Mouse (Mus musculus) kidney, adult 2 months (tissue): ENCODE results near the gene Piga. TPM values are rescaled to one million over a fixed set of nuclear protein-coding genes. Genes with fewer than 3 reads are reported as not detected.
A peak's percentile ranks its signal among the peaks of the same experiment; 100 is the strongest.

ENCODE experiments used
- DNase-seq: peaks from one replicate; pipeline ENCODE4 v3.0.0; 2021
- H3K27ac ChIP-seq: fragments of 200-500 bp; 2 replicates; pipeline ENCODE4 v1.5.1; 2012; ENCODE audit warnings: low read depth, low read length, control low read depth, inconsistent platforms; ENCODE audit not compliant: insufficient read depth
- H3K27me3 ChIP-seq: fragments of 200-500 bp; replicated peaks from 2 replicates; pipeline ENCODE4 v1.6.1; 2012; ENCODE audit warnings: mild to moderate bottlenecking, moderate library complexity, low read length, inconsistent platforms; ENCODE audit not compliant: control insufficient read depth, insufficient read depth
- H3K36me3 ChIP-seq: fragments of 200-500 bp; 2 replicates; pipeline ENCODE4 v1.6.1; 2012; ENCODE audit warnings: mild to moderate bottlenecking, moderate library complexity, low read length, inconsistent platforms; ENCODE audit not compliant: control insufficient read depth, insufficient read depth
- H3K4me1 ChIP-seq: fragments of 200-500 bp; 2 replicates; pipeline ENCODE4 v1.6.1; 2011; ENCODE audit warnings: low read length; ENCODE audit not compliant: control insufficient read depth, insufficient read depth
- H3K4me3 ChIP-seq: fragments of 200-500 bp; 2 replicates; pipeline ENCODE4 v1.5.1; 2011; ENCODE audit warnings: mild to moderate bottlenecking, low read depth, low read length, control low read depth; ENCODE audit not compliant: insufficient read depth
- CTCF ChIP-seq: fragments of 200-500 bp; conservative IDR thresholded peaks from 2 replicates; pipeline ENCODE4 v1.5.1; 2011; ENCODE audit warnings: low read depth, mild to moderate bottlenecking, control low read depth, low read length, moderate library complexity, mixed read lengths; ENCODE audit not compliant: insufficient read depth, insufficient read length
- POLR2A ChIP-seq: fragments of 200-500 bp; IDR thresholded peaks from one replicate; pipeline ENCODE4 v1.6.1; 2011; ENCODE audit warnings: low read depth, low read length, control low read depth
- WGBS: fragments of 180-500 bp; shearing (Covaris S2); methylation state at CpG from one replicate; pipeline ENCODE4 v1.1.7; 2018; 5-methylcytosine and 5-hydroxymethylcytosine counted together
- polyA plus RNA-seq: library from polyadenylated mRNA; depleted of rRNA; stranded (reverse); fragments of >200 nt; gene quantifications from 2 replicates; pipeline ENCODE4 v1.2.3, GENCODE M21; 2012; rRNA removed

The Piga gene
- polyA plus RNA-seq, 1 experiment = 3.8 TPM

DNA sequence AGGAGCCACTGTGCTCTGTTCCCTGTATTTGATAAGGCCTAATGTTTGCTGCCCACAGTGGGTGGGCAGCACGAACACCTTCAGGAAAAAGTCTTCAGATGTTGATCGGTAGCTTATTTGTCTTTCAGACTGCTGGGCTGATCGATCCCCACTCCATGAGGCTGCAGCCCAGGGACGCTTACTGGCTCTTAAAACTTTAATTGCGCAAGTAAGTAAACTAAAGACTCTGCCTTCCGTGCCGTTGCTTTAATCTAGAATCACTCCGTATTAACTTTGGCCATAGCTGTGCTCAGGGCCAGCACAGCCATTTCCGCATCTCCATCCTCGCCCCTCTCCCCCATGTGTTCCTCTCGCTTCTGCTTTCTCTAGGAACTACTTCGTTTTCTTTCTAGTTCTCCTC lies 26.0 kb downstream of the Piga start:
- Histone ChIP-seq H3K27me3 (no peaks in the 10 kb centered on the region), H3K36me3 (no peaks in the 10 kb centered on the region), H3K27ac (no peak overlapping the region), H3K4me3 (no peak overlapping the region), H3K4me1 (peaks cover 2% of the 10 kb centered on the region)
- no peak for DNase-seq
- WGBS = 91% methylated on average over 12 of the region's 12 CpGs
- TF ChIP-seq CTCF (no peak), POLR2A (no peak)

DNA sequence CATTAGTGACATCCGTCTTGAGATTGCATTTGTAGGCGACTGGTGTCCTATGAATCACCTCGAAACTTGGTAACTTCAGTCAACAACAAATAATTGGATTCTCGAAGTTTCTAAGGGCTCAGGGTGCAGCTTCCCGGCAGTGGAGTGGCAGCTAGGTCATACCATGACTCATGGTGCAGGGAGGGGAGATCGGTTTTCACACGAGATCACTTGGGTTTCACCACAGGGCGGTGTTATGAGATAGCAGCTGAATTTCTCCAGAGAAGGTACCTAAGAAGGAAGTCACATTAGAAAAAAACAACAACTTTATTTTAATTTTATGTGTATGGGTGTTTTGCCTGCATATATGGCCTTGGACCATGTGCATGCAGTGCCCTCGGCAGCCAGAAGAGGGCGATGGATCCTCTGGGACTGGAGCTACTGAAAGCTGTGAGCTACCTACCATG lies 26.5 kb downstream of the Piga start:
- Histone ChIP-seq H3K36me3 (no peaks in the 10 kb centered on the region), H3K27ac (no peak overlapping the region), H3K4me1 (no peaks in the 10 kb centered on the region; the same call in 1 of the 2 replicates), H3K27me3 (no peaks in the 10 kb centered on the region), H3K4me3 (no peak overlapping the region)
- no peak for DNase-seq
- TF ChIP-seq POLR2A (no peak), CTCF (0 out of 2 replicates have a peak, but pooled peaks have one; percentile 7)
- 73% methylated on average over 10 of the region's 10 CpGs for WGBS

GRCm38 (mm10) chrX:164446835-164447681 lies 27.5 kb downstream of the Piga start:
- no peak for DNase-seq
- 91% methylated on average over 9 of the region's 9 CpGs for WGBS
- no peak overlapping the region for H3K4me3 ChIP-seq
- H3K27ac ChIP-seq = no peak overlapping the region
- no peaks in the 10 kb centered on the region for H3K27me3 ChIP-seq
- no peak for TF ChIP-seq CTCF
- no peak for TF ChIP-seq POLR2A
- no peaks in the 10 kb centered on the region; the same call in 1 of the 2 replicates for H3K4me1 ChIP-seq
- no peaks in the 10 kb centered on the region for H3K36me3 ChIP-seq

- no peaks in the 10 kb centered on the region for H3K27me3 ChIP-seq
- no peak for DNase-seq
- no peak overlapping the region for H3K4me3 ChIP-seq
- no peaks in the 10 kb centered on the region for H3K36me3 ChIP-seq
- H3K4me1 ChIP-seq = no peaks in the 10 kb centered on the region
- WGBS = 100% methylated on average over 2 of the region's 2 CpGs
- TF ChIP-seq CTCF (no peak), POLR2A (no peak)
- no peak overlapping the region for H3K27ac ChIP-seq
Observed at GRCm38 (mm10) chrX:164447682-164448071, 28.1 kb downstream of the Piga start.

GRCm38 (mm10) chrX:164449201-164449600 lies 29.6 kb downstream of the Piga start:
- no peaks in the 10 kb centered on the region for H3K36me3 ChIP-seq
- TF ChIP-seq CTCF (peak; percentile 24; the same call in 1 of the 2 replicates), POLR2A (no peak)
- no peaks in the 10 kb centered on the region for H3K27me3 ChIP-seq
- peak; percentile 66 for DNase-seq
- 14% methylated on average over 3 of the region's 3 CpGs for WGBS
- H3K4me3 ChIP-seq = no peak overlapping the region
- no peak overlapping the region for H3K27ac ChIP-seq
- H3K4me1 ChIP-seq = no peaks in the 10 kb centered on the region

DNA sequence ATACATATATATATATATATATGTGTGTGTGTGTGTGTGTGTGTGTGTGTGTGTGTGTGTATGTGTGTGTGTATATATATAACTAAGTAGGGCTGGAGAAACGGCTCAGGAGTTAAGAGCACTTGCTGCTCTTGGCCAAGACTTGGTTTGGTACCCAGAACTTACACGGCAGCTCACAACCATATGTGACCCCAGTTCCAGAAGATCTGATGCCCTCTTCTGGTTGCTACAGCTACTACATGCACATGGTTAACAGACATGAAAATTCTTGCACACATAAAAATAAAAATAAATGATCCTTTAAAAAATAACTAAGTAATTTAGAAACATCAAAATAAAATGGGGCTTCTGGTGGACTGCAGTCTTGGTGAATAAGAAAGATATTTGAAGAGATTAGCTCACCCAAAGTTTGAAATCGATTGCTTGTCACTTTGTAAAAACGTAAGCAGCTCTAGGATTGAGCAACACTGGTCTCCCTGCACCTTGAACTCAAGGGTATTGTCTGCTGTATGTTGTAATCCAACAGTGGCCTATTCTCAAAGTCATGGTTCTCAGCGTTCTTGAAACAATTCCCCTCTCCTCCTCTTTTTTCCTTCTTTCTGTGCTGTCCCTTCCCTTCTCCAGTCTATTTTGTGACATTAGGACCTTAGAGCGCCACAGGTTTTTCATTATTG lies 39.8 kb downstream of the Piga start:
- WGBS = 43% methylated on average over 6 of the region's 6 CpGs
- peak; percentile 27 for DNase-seq
- no peak for TF ChIP-seq POLR2A
- no peak; the same call in 1 of the 2 replicates for TF ChIP-seq CTCF

More for the DNA sequence above, 39.8 kb downstream of the Piga start:
- Histone ChIP-seq H3K36me3 (no peaks in the 10 kb centered on the region), H3K27ac (no peak overlapping the region), H3K27me3 (no peaks in the 10 kb centered on the region), H3K4me1 (peaks cover 2% of the 10 kb centered on the region; the same call in 1 of the 2 replicates), H3K4me3 (no peak overlapping the region)

Other genes with a start within 250 kb of the Piga start
- gene Bmx, start 161.6 kb upstream of the Piga start, polyA plus RNA-seq = 0.34 and 0.50 TPM in 2 replicates
- 1.1 and 1.7 TPM in 2 replicates for gene Pir, start 150.4 kb upstream of the Piga start, polyA plus RNA-seq
- gene Vegfd, start 46.4 kb upstream of the Piga start, polyA plus RNA-seq = 5.8 and 6.0 TPM in 2 replicates
- 0.87 and 1.9 TPM in 2 replicates for gene Asb11, start 17.2 kb downstream of the Piga start, polyA plus RNA-seq
- 54.9 and 57.8 TPM in 2 replicates for gene Asb9, start 86.5 kb downstream of the Piga start, polyA plus RNA-seq